Mouse (Mus musculus) cerebellum, adult 2 months (tissue): Measurements from ENCODE around the gene Dock3.

Experiments used
- CTCF ChIP-seq: fragments of 200-500 bp; IDR thresholded peaks from 2 replicates; pipeline ENCODE4 v1.5.1; 2011; ENCODE audit warnings: low read depth, mild to moderate bottlenecking, control low read depth, low read length, moderate library complexity, borderline replicate concordance; ENCODE audit not compliant: insufficient read depth
- POLR2A ChIP-seq: fragments of 200-500 bp; IDR thresholded peaks from 2 replicates; pipeline ENCODE4 v1.6.1; 2011; ENCODE audit warnings: low read length, control low read depth, borderline replicate concordance; ENCODE audit not compliant: insufficient read depth

DNA sequence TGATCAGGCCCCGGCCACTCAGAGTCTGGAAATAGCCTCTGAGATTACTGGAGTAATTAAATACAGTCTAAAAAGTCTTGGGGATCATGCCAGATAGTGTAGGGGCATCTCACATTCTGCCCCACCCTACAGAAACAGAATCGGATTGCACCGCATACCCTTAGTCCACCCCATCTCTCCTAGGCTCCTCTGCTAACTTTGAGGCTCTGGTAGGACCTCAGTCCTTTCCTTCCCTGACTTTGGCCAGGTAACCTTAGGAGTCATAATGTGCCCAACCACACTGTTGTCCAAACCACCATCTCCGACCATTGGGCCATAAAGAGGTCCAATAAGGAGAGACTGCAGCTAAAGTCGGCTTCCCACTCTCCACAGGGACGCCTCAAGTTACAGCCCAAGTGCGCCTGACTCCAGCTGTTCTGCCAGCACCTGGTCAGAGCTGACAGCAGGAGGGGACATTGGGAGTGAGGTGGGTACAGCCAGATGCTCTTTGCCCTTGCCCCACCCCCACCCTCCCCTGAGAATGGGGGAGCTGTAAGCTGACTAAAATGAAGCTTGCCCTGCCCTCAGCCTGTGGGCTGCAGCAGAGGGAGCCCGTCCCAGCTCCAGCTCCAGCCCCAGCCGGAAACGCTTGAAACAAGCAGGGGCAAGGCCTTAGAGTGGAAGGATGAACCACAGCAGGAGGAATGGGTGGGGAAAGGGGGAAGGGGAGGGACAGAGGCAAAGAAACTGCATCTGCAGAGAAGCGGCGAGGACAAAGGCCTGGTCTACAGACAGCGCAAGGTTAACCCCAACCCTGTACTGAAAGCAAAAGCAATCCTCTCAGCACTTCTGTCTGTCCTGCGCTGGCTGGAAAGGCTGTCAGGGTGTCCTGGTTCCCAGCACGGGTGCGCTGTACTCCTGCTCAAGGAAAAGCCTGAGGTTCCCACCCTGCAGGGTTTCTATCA is 47.9 kb upstream of the Dock3 start:
- no peak for TF ChIP-seq POLR2A
- TF ChIP-seq CTCF, result no peak
